Mouse (Mus musculus) cerebellum, adult 9-10 months (tissue): ENCODE measurements around the gene Prune2.

Source experiments
- DNase-seq: peaks from one replicate; pipeline ENCODE4 v3.0.0; 2022

The Prune2 gene

DNA sequence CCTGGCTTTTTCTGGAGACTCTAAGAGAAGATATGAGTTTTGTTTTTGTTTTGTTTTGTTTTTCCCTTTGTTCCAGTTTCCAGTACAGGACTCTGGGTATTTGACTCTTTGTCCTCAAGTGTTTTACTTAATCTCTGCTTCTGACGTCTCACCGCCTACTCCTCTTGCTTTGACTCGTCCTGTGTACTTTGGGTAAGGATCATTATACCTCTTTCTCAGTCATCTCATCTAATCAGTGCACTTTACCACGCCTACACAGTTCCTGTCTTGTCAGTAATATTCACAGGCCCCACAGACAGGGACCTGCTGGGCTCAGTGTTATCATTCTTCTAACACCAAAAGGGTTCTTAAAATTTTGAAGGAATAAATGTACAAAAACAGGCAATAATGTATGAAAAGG is 312.8 kb downstream of the Prune2 start:
- no peak for DNase-seq

- no peak for DNase-seq
These were observed 315.3 kb downstream of the Prune2 start for GRCm38 (mm10) chr19:17271179-17271622.

DNA sequence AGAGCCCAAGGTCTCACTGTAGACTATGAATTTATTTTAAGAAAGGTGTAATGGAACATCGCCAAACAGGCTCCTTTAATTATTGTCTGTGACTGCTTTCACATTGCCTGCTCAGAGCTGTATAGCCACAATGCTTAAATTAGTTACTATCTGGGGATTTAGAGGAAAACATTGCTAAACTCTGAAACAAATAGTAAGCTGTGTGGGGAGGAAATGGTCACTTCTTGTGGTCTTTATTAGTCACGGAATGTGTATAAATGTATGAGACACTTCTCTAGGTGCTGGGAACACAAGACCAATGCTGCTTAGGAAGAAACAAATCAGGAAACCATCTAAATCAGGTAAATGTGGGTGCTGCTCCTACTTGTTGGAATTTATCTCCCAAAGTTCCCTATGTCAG is 317.1 kb downstream of the Prune2 start:
- no peak for DNase-seq
